Mouse (Mus musculus) hindbrain, embryonic 14.5 days (tissue): ENCODE data around the gene Hexa. TPM values are rescaled to one million over a fixed set of nuclear protein-coding genes. Genes with fewer than 3 reads are reported as not detected.

Experiments used
- ATAC-seq: fragments of 200-750 bp; cut with Nextera tagmentation; 2 replicates; pipeline ENCODE4 v1.8.0; 2017; ENCODE audit warnings: moderate number of reproducible peaks, mild to moderate bottlenecking, moderate TSS enrichment, moderate library complexity; ENCODE audit not compliant: low FRiP score
- DNase-seq: peaks from one replicate; pipeline ENCODE4 v3.0.0-alpha.2; 2015; ENCODE audit warnings: low spot score
- H3K27ac ChIP-seq: fragments of 300-500 bp; sonication (generic); 2 replicates; pipeline ENCODE4 v1.5.1; 2014; ENCODE audit warnings: mild to moderate bottlenecking, moderate library complexity
- H3K27me3 ChIP-seq: fragments of 300-500 bp; sonication (generic); 2 replicates; pipeline ENCODE4 v1.6.1; 2014; ENCODE audit warnings: mild to moderate bottlenecking, low read length, mixed read lengths; ENCODE audit not compliant: control insufficient read depth, insufficient read depth
- H3K36me3 ChIP-seq: fragments of 300-500 bp; sonication (generic); replicated peaks from 2 replicates; pipeline ENCODE4 v1.6.1; 2014; ENCODE audit not compliant: control insufficient read depth, insufficient read depth
- H3K4me1 ChIP-seq: fragments of 300-500 bp; sonication (generic); replicated peaks from 2 replicates; pipeline ENCODE4 v1.6.1; 2014; ENCODE audit warnings: antibody characterized with exemption, low read length, mixed read lengths; ENCODE audit not compliant: control insufficient read depth, insufficient read depth
- H3K4me2 ChIP-seq: fragments of 300-500 bp; sonication (generic); replicated peaks from 2 replicates; pipeline ENCODE4 v1.6.1; 2014; ENCODE audit warnings: mild to moderate bottlenecking, moderate library complexity
- H3K4me3 ChIP-seq: fragments of 300-500 bp; sonication (generic); replicated peaks from 2 replicates; pipeline ENCODE4 v1.5.1; 2014; ENCODE audit warnings: mild to moderate bottlenecking, low read length
- H3K9ac ChIP-seq: fragments of 300-500 bp; sonication (generic); 2 replicates; pipeline ENCODE4 v1.6.1; 2014
- H3K9me3 ChIP-seq: fragments of 300-500 bp; sonication (generic); 2 replicates; pipeline ENCODE4 v1.6.1; 2016; ENCODE audit warnings: low read length; ENCODE audit not compliant: control insufficient read depth
- WGBS: fragments of 180-500 bp; shearing (Covaris S2); extraction: QIAGEN DNeasy Blood & Tissue Kit; methylation state at CpG from one replicate; pipeline ENCODE4 v1.1.7; 2014; 5-methylcytosine and 5-hydroxymethylcytosine counted together
- polyA plus RNA-seq: library from polyadenylated mRNA; unstranded; fragments of >200 nt; fragmentation: Nextera tagmentation; extraction: Ambion mirVana; gene quantifications from 2 replicates; pipeline ENCODE4 v1.2.1, GENCODE M21; 2014

Hexa gene
- polyA plus RNA-seq, 1 experiment from 2014 or later: 66.6 TPM

DNA sequence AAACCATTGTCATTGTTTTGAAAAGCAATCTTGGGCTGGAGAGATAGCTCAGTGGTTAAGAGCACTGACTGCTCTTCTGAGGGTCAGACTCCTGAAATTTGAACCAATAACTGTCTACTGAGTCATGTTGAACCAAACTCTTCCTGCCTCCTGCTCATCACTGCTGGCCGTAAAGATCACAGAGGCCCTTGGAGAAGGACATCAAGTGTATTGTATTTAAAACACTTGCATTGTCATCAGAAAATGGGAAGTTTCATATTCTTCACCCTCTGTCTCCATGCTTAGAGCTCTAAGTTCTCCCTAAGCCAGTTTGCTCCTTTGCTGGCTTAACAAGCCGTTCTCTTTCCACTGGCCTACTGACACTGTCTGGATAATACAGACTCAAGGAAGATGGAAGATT lies 11.1 kb upstream of the Hexa start:
- H3K4me2 ChIP-seq: no peak overlapping the region
- ATAC-seq (no peak), DNase-seq (no peak)
- no peak overlapping the region for H3K9ac ChIP-seq
- no peaks in the 10 kb centered on the region for H3K9me3 ChIP-seq
- no peaks in the 10 kb centered on the region for H3K36me3 ChIP-seq
- no peaks in the 10 kb centered on the region for H3K4me1 ChIP-seq
- WGBS: 94% methylated on average over 2 of the region's 2 CpGs
- H3K27ac ChIP-seq: no peak overlapping the region
- no peak overlapping the region for H3K4me3 ChIP-seq
- H3K27me3 ChIP-seq: no peaks in the 10 kb centered on the region

DNA sequence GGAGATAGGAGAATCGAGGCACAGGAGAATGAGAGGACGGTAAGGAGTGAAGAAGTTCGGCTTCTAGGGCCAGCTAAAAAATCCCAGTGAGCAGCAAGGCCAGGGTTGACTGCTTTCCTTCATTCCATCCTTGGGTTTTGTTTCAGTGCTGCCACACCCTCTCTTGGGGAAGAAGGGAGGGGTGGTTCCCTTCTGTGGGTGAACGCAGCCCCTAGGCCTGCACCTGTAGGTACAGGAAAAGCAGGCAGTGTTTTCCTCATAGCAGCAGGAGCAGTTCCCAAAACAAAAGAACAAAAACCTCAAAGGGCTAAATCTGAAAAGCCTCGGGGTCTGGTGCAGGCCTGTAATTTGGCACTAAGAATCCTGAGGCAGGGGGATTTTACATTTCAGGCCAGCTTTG lies 7.7 kb upstream of the Hexa start:
- DNase-seq: no peak
- H3K27ac ChIP-seq: no peak overlapping the region
- H3K4me1 ChIP-seq: no peaks in the 10 kb centered on the region
- H3K27me3 ChIP-seq: no peaks in the 10 kb centered on the region
- H3K9ac ChIP-seq: no peak overlapping the region
- no peaks in the 10 kb centered on the region for H3K36me3 ChIP-seq
- no peak overlapping the region for H3K4me3 ChIP-seq
- H3K9me3 ChIP-seq: no peaks in the 10 kb centered on the region
- ATAC-seq: no peak
- WGBS: 38% methylated on average over 5 of the region's 5 CpGs
- no peak overlapping the region for H3K4me2 ChIP-seq

DNA sequence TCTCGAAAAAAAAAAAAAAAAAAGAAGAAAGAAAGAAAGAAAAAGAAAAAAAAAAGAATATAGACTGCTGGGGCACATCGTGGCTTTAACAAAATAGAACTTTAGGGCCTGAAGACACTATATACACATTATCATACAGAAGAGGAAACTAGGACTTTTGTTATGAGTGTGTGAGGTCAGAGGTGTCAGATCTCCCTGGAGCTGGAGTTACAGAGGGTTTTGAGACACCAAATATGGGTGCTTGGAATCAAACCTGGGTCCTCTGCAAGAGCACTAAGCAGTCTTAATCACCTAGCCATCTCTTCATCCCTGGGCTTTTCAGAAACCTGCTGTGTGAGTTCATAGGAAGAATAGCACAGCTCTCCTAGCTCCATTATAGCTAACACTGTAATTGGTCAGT lies 5.9 kb upstream of the Hexa start:
- Histone ChIP-seq H3K36me3 (no peaks in the 10 kb centered on the region), H3K4me3 (no peak overlapping the region), H3K27ac (no peak overlapping the region), H3K4me1 (no peaks in the 10 kb centered on the region), H3K9me3 (no peaks in the 10 kb centered on the region), H3K4me2 (no peak overlapping the region), H3K9ac (no peak overlapping the region), H3K27me3 (no peaks in the 10 kb centered on the region)
- WGBS: 79% methylated on average over 2 of the region's 2 CpGs
- DNase-seq: no peak
- no peak for ATAC-seq

DNA sequence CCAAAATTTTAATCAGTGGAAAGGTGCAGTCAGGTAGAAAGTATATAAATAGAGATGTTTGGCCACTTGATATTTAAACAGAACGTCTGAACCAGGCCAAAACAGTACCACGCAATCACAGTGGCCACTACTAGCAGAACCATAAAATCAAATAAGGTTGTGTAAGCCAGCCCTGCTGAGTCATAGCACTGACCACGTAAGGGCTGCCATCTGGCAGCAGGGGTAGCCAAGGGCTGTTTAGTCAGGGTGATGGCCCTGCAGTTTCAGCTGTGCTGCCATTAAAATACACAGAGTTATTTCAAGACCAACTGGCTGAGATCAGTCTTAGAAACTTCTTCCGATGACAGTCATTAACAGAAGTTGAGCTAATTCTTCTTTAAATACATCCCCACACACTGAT lies 5.5 kb upstream of the Hexa start:
- Histone ChIP-seq H3K9ac (no peak overlapping the region), H3K27ac (no peak overlapping the region), H3K27me3 (no peaks in the 10 kb centered on the region), H3K4me2 (no peak overlapping the region), H3K4me1 (peaks cover 2% of the 10 kb centered on the region), H3K9me3 (no peaks in the 10 kb centered on the region), H3K36me3 (no peaks in the 10 kb centered on the region), H3K4me3 (no peak overlapping the region)
- 84% methylated on average over 4 of the region's 4 CpGs for WGBS
- ATAC-seq (no peak), DNase-seq (no peak)

DNA sequence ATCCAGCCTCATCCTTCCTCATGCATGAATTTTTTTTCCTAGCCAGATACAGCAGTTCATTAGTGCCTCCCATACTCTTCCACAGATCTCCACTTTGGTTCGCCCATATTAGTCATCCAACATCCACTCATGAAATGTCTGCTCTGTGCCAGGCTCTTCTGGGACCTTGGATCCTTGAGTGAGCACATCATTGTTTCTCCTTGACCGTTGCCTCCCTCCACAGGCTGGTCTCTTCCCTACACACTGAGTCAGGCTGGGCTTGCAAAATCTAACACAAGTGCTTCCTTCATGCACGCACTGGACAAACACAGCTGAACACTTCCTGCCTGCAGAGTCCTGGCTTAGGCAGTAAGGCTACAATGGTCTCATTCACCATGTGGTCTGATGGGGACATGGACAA lies 1.7 kb upstream of the Hexa start:
- Histone ChIP-seq H3K9me3 (no peaks in the 10 kb centered on the region), H3K9ac (no peak overlapping the region), H3K4me2 (no peak overlapping the region), H3K4me3 (no peak overlapping the region), H3K27me3 (no peaks in the 10 kb centered on the region), H3K4me1 (peaks cover 25% of the 10 kb centered on the region), H3K27ac (no peak overlapping the region), H3K36me3 (no peaks in the 10 kb centered on the region)
- DNase-seq (no peak), ATAC-seq (no peak)
- 87% methylated on average over 3 of the region's 3 CpGs for WGBS

DNA sequence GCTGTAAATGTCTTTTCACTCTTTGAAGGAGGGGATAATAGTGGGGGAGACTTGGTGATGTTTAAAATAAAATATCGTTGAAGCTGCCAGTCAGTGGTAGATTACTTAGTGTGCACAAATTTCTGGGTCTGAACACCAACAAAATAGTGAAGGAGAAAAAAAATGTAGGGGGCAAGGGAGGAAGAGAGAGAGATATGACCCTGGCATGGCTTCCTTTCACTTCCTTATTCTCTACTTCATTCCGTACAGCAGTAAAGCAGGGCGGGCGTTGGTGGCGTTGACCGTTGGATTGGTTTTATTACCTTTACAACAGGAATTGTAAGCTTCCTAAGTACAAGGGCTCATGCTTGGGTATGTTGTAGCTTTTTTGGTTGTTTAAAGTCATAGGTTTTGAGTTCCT lies 2.3 kb downstream of the Hexa start:
- 95% methylated on average over 6 of the region's 6 CpGs for WGBS
- ATAC-seq: no peak

DNA sequence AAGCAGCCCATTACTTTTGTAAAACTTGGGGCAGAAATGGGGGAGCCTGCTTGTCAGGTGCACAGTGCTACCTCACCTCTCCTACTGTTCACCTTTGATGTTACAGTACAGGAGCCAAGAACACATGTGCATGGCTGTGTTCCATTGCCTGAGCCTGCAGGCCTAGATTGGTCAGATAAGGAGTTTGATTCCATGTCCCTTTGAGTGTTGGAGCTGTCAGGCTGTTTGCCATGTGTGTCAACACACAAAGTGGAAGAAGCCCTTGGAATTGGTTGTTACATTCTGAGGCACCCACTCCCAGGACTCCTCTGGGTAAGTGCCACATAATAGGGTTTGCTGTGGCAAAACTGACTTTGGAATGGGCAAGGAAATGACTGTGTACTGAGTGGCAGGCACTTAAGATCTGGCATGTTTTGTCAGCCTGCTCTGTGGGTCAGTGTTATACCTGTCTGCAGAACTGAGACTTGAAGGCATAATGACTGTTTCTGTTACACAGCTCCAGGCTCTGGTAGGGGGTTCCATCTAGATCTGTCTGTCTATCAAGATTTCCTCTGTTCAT lies 3.5 kb downstream of the Hexa start:
- Histone ChIP-seq H3K36me3 (no peaks in the 10 kb centered on the region; the same call in 1 of the 2 replicates), H3K9me3 (no peaks in the 10 kb centered on the region), H3K4me3 (no peak overlapping the region), H3K4me1 (peaks cover 29% of the 10 kb centered on the region), H3K4me2 (no peak overlapping the region), H3K27me3 (no peaks in the 10 kb centered on the region), H3K27ac (no peak overlapping the region), H3K9ac (no peak overlapping the region)
- DNase-seq (no peak), ATAC-seq (no peak)

More for the DNA sequence above, 2.3 kb downstream of the Hexa start:
- Histone ChIP-seq H3K9me3 (no peaks in the 10 kb centered on the region), H3K9ac (no peak overlapping the region), H3K27me3 (no peaks in the 10 kb centered on the region), H3K4me2 (peak overlapping the region; percentile 63; the same call in 1 of the 2 replicates), H3K27ac (no peak overlapping the region), H3K4me1 (peaks cover 29% of the 10 kb centered on the region), H3K4me3 (no peak overlapping the region), H3K36me3 (no peaks in the 10 kb centered on the region)
- no peak for DNase-seq

DNA sequence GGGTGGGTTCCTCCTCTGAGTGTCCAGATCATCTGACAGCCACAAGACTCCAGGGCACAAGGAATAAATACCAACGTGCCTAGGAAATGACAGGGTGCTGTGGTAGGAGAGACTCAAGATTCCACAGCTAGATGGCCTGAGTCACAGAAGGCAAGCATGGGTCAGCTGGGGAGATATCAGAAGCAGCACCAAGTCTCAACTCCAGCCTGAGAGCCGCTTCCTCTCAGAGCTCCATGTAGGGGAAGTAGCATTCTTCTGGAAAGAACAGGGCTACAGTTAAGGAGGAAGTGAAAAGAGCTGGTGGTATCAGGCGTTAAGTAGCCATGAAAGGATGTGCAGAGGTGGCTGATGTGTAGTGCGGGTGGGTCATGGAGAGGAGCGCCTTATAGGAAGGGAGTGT lies 5.4 kb downstream of the Hexa start:
- no peak for ATAC-seq
- Histone ChIP-seq H3K4me1 (peaks cover 21% of the 10 kb centered on the region), H3K4me3 (no peak overlapping the region), H3K9me3 (no peaks in the 10 kb centered on the region), H3K4me2 (no peak overlapping the region), H3K36me3 (no peaks in the 10 kb centered on the region; the same call in 1 of the 2 replicates), H3K9ac (no peak overlapping the region), H3K27me3 (no peaks in the 10 kb centered on the region), H3K27ac (no peak overlapping the region)
- WGBS: 84% methylated on average over 5 of the region's 5 CpGs
- no peak for DNase-seq

DNA sequence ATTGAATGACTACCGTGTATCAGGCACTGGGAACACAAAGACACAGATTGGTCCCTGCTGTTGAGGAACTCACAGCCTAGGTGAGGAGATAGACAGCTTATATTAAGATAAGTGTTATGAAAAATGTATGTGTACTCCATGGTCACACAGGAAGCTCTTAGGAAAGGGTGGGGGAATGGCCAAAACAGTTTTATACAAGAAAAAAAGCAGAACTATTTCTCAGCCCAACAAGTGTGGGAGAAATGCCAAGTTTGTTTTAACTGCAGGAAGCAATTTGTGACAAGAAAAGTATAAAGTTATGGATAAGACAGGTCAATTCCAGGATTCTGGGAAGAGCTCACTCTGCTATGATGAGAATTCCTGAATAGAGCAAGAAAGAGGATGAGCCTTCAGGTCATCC lies 8.5 kb downstream of the Hexa start:
- Histone ChIP-seq H3K27me3 (no peaks in the 10 kb centered on the region), H3K36me3 (no peaks in the 10 kb centered on the region; the same call in 1 of the 2 replicates), H3K4me3 (no peak overlapping the region), H3K4me2 (no peak overlapping the region), H3K9ac (no peak overlapping the region), H3K27ac (no peak overlapping the region), H3K9me3 (no peaks in the 10 kb centered on the region), H3K4me1 (peaks cover 1% of the 10 kb centered on the region; the same call in 1 of the 2 replicates)
- ATAC-seq: no peak
- whole genome bisulfite sequencing: 93% methylated on average over 1 of the region's 1 CpGs
- DNase-seq: no peak

DNA sequence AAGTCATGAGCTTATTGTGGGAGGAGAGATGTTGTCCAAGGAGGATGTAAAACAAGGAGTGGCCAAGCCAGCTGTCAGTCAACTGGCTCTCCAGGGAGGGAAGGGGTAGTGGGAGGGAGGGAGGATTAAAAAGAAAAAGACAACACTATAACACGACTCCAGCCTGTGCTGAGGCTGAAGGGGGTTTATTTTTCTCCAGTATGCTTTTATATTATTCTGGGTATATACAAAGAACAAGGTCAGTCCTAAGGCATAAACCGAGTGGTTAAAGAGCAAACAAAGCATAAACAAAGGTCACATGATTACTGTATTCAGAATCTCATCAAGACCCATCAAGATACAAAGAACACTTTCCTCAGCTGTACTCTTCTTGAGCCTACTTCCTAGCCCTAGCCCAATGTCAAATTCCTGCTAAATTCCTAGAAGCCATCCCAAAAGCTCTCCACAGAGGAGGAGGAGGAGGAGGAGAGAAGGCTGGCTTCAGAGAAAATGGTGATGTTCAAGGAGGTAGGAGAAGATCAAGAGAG lies 9.7 kb downstream of the Hexa start:
- H3K36me3 ChIP-seq: peaks cover 1% of the 10 kb centered on the region; the same call in 1 of the 2 replicates
- no peak for DNase-seq
- H3K9ac ChIP-seq: no peak overlapping the region
- 59% methylated on average over 2 of the region's 2 CpGs for WGBS
- no peak overlapping the region for H3K4me2 ChIP-seq
- no peak for ATAC-seq
- H3K4me1 ChIP-seq: no peaks in the 10 kb centered on the region
- H3K27me3 ChIP-seq: no peaks in the 10 kb centered on the region
- no peak overlapping the region for H3K4me3 ChIP-seq
- no peak overlapping the region for H3K27ac ChIP-seq
- H3K9me3 ChIP-seq: no peaks in the 10 kb centered on the region
